ENCODE assay signal across 10 mouse cellular contexts in genomic region chr11:115160016-115160797, GRCm38 (mm10). TPM values are rescaled to one million over a fixed set of nuclear protein-coding genes. Genes with fewer than 3 reads are reported as not detected.
A peak's percentile ranks its signal among the peaks of the same experiment; 100 is the strongest.
DNase-seq lines count a peak whose midpoint lies in the region; ATAC-seq and TF ChIP-seq lines count a peak whose summit lies in the region.
"Had no signal": no experiment of that assay in that cellular context is flagged by ENCODE, and none has a peak within 500 bp of the region (broad histone marks: within the 10 kb centered on the region; RNA-seq: fewer than 3 reads in every experiment).

No protein-coding gene starts in this region.

- H3K4me2 ChIP-seq in kidney, embryonic 16.5 days (replicated peaks; ENCODE audit: low read depth, low read length), result no peak overlapping the region
- H3K4me2 ChIP-seq: embryonic facial prominence, embryonic 15.5 days; limb, embryonic 13.5 days had no signal

- 0 out of 2 replicates have a peak, but pooled peaks cover 2% of the 10 kb centered on the region for H3K9me3 ChIP-seq in kidney, embryonic 16.5 days (ENCODE audit: low read length)
- H3K9me3 ChIP-seq in MEL (replicated peaks; ENCODE audit: insufficient read depth, low read length), result no peaks in the 10 kb centered on the region
- H3K9me3 ChIP-seq: embryonic facial prominence, embryonic 15.5 days; limb, embryonic 13.5 days had no signal

- TF ChIP-seq RAD21 in MEL (IDR thresholded peaks at IDR 0.05; ENCODE audit: low read depth, low read length), result peak; percentile 62

- peak; percentile 99 for DNase-seq in kidney, adult 18-20 months
- peak; percentile 71 for DNase-seq in MEL (ENCODE audit: low read depth, low spot score)
- DNase-seq in cerebellum, adult 2 months, result peak; percentile 85 to 95
- DNase-seq in heart, adult 9 months (ENCODE audit: low spot score in 2 of 2), result peak; percentile 57 to 71
- peak; percentile 53 to 64 for DNase-seq in left cerebral cortex, adult 2 months (ENCODE audit: extremely low spot score in 1 of 2, low spot score in 2 of 2)
- DNase-seq in retina, embryonic 14.5 days (ENCODE audit: low spot score), result peak; percentile 73
- peak; percentile 27 for DNase-seq in yolk sac, embryonic 10.5 days (ENCODE audit: low spot score)

- intact Hi-C loops in left cerebral cortex, adult 2 months (cut with DNase I), result loop anchor here (2.0 kb wide), 1 partner anchor 111 kb away; no protein-coding TSS in a partner anchor

- H3K27ac ChIP-seq in kidney, embryonic 16.5 days (ENCODE audit: low read length), result no peak overlapping the region
- H3K27ac ChIP-seq in MEL (ENCODE audit: control insufficient read depth, low read depth, low read length), result no peak overlapping the region
- no peak overlapping the region for H3K27ac ChIP-seq in cerebellum, adult 2 months (ENCODE audit: insufficient read depth, low read length)
- no peak overlapping the region for H3K27ac ChIP-seq in left cerebral cortex, adult 2 months
- H3K27ac ChIP-seq: embryonic facial prominence, embryonic 15.5 days; limb, embryonic 13.5 days had no signal

- H3K4me3 ChIP-seq in kidney, embryonic 16.5 days (ENCODE audit: low read length), result no peak overlapping the region
- H3K4me3 ChIP-seq in MEL (ENCODE audit: control insufficient read depth in 1 of 2, insufficient read depth in 1 of 2, low read depth in 2 of 2, low read length in 2 of 2), result no peak overlapping the region
- no peak overlapping the region for H3K4me3 ChIP-seq in cerebellum, adult 2 months (replicated peaks; ENCODE audit: insufficient read depth, low read depth, low read length)
- no peak overlapping the region for H3K4me3 ChIP-seq in left cerebral cortex, adult 2 months
- H3K4me3 ChIP-seq: embryonic facial prominence, embryonic 15.5 days; limb, embryonic 13.5 days had no signal

- no peak for TF ChIP-seq POLR2A in MEL (IDR thresholded peaks at IDR 0.05; ENCODE audit: control insufficient read depth in 1 of 2, insufficient read depth in 1 of 2, low read depth in 1 of 2, low read length in 2 of 2, poor library complexity in 1 of 2)
- TF ChIP-seq POLR2A in cerebellum, adult 2 months (IDR thresholded peaks at IDR 0.05; ENCODE audit: borderline replicate concordance, insufficient read depth, low read length), result no peak

- H3K79me2 ChIP-seq in MEL (ENCODE audit: control insufficient read depth, insufficient read depth, low read length, poor library complexity), result peaks cover 20% of the 10 kb centered on the region

- H3K36me3 ChIP-seq in kidney, embryonic 16.5 days (ENCODE audit: insufficient read depth, low read length), result no peaks in the 10 kb centered on the region
- H3K36me3 ChIP-seq in MEL (ENCODE audit: control insufficient read depth in 1 of 2, insufficient read depth in 2 of 2, low read length in 2 of 2), result peaks cover 0 to 29% of the 10 kb centered on the region in 2 experiments; a peak in 2 of 4 replicates
- H3K36me3 ChIP-seq: embryonic facial prominence, embryonic 15.5 days; limb, embryonic 13.5 days had no signal

- peak; percentile 76 to 80 (median 77) for TF ChIP-seq CTCF in MEL (IDR thresholded peaks at IDR 0.05 in 2 of 3, conservative IDR thresholded peaks at IDR 0.05 in 1 of 3; ENCODE audit: control insufficient read depth in 1 of 3, insufficient read depth in 1 of 3, low read depth in 2 of 3, low read length in 3 of 3, poor library complexity in 1 of 3, severe bottlenecking in 1 of 3)
- peak; percentile 83 for TF ChIP-seq CTCF in cerebellum, adult 2 months (IDR thresholded peaks at IDR 0.05; ENCODE audit: borderline replicate concordance, insufficient read depth, low read depth, low read length)
- TF ChIP-seq CTCF in left cerebral cortex, adult 2 months (IDR thresholded peaks at IDR 0.05), result peak; percentile 78

- ATAC-seq in kidney, embryonic 16.5 days (ENCODE audit: low FRiP score, low TSS enrichment), result no peak

- H3K27me3 ChIP-seq in kidney, embryonic 16.5 days (ENCODE audit: insufficient read depth, low read length), result no peaks in the 10 kb centered on the region; the same call in none of the 2 replicates
- no peaks in the 10 kb centered on the region for H3K27me3 ChIP-seq in MEL (ENCODE audit: control insufficient read depth in 1 of 2, insufficient read depth in 2 of 2, low read length in 2 of 2)
- H3K27me3 ChIP-seq in cerebellum, adult 2 months (ENCODE audit: control insufficient read depth, insufficient read depth, low read length), result no peaks in the 10 kb centered on the region

- no peak for TF ChIP-seq EP300 in MEL (IDR thresholded peaks at IDR 0.05; ENCODE audit: low read depth in 1 of 2, low read length in 2 of 2)

- 54% methylated on average over 11 of the region's 11 CpGs for WGBS in kidney, embryonic 16.5 days
- WGBS in cerebellum, adult 2 months, result 33% methylated on average over 11 of the region's 11 CpGs

- no peak overlapping the region for H3K9ac ChIP-seq in kidney, embryonic 16.5 days (replicated peaks; ENCODE audit: low read length)
- H3K9ac ChIP-seq in MEL (ENCODE audit: control insufficient read depth, low read depth, low read length, poor library complexity, severe bottlenecking), result no peak overlapping the region
- H3K9ac ChIP-seq: embryonic facial prominence, embryonic 15.5 days; limb, embryonic 13.5 days had no signal

- peaks cover 26% of the 10 kb centered on the region for H3K4me1 ChIP-seq in kidney, embryonic 16.5 days (ENCODE audit: insufficient read depth, low read length)
- peaks cover 13 to 47% of the 10 kb centered on the region in 2 experiments for H3K4me1 ChIP-seq in MEL (ENCODE audit: control insufficient read depth in 1 of 2, insufficient read depth in 2 of 2, low read length in 2 of 2)
- no peaks in the 10 kb centered on the region for H3K4me1 ChIP-seq in cerebellum, adult 2 months (ENCODE audit: control insufficient read depth, insufficient read depth, low read length)

TF ChIP-seq in MEL, 35 proteins besides CTCF, POLR2A, EP300 and RAD21:
- TF ChIP-seq MXI1 (IDR thresholded peaks at IDR 0.05; ENCODE audit: low read depth, low read length), result peak; percentile 73
- TF ChIP-seq SMC3 (IDR thresholded peaks at IDR 0.05; ENCODE audit: low read depth, low read length), result peak; percentile 65
- TF ChIP-seq MYC (IDR thresholded peaks at IDR 0.05; ENCODE audit: low read depth, low read length), result peak; percentile 75; the same call in 1 of the 2 replicates
- TF ChIP-seq USF1 (IDR thresholded peaks at IDR 0.05; ENCODE audit: low read depth, low read length), result 0 out of 2 replicates have a peak, but pooled peaks have one; percentile 22
- peak; percentile 24; the same call in 1 of the 2 replicates for TF ChIP-seq ZC3H11A (IDR thresholded peaks at IDR 0.05; ENCODE audit: low read depth, low read length)
- peak; percentile 70; the same call in 1 of the 2 replicates for TF ChIP-seq MAX (IDR thresholded peaks at IDR 0.05; ENCODE audit: low read length)
- no peak for TF ChIP-seq USF2 (IDR thresholded peaks at IDR 0.05; ENCODE audit: borderline replicate concordance in 1 of 2, insufficient read depth in 1 of 2, low read depth in 1 of 2, low read length in 2 of 2)
- no peak for TF ChIP-seq CHD1 (IDR thresholded peaks at IDR 0.05; ENCODE audit: low read depth, low read length)
- peak; percentile 66 for TF ChIP-seq SIN3A (IDR thresholded peaks at IDR 0.05; ENCODE audit: low read length)
- no peak for TF ChIP-seq NELFE (IDR thresholded peaks at IDR 0.05; ENCODE audit: low read depth, low read length)

RNA-seq across cellular contexts. Expression of gene Slc9a3r1, which starts 2.9 kb away (rescaled TPM):
- polyA plus RNA-seq in kidney, embryonic 16.5 days (2015; fragmentation: Nextera tagmentation; extraction: Ambion mirVana), result 165 and 170 TPM in 2 replicates
- total RNA-seq in MEL (2012; rRNA removed), result 124 and 127 TPM in 2 replicates
- 100 to 1,000 TPM in 1 of 2 experiments, not detected in 1; 112 TPM for polyA plus RNA-seq in MEL (2012; ENCODE audit: insufficient read depth in 1 of 2, insufficient read length in 2 of 2, low read depth in 1 of 2, low replicate concordance in 2 of 2, missing spikeins in 1 of 2)
- 87.2 and 87.9 TPM in 2 replicates for polyA plus RNA-seq in cerebellum, adult 2 months (2012; rRNA removed)
- 10 to 100 TPM; 68.8 to 75.2 TPM for total RNA-seq in left cerebral cortex, adult 2 months (2021)

RNA-seq across cellular contexts. Expression of gene Cd300lf, which starts 26.4 kb away (rescaled TPM):
- 0.52 and 0.53 TPM in 2 replicates for polyA plus RNA-seq in kidney, embryonic 16.5 days (2015; fragmentation: Nextera tagmentation; extraction: Ambion mirVana)
- total RNA-seq in MEL (2012; rRNA removed), result 0.12 and 0.26 TPM in 2 replicates
- under 1 TPM in 1 of 2 experiments, not detected in 1; 0.46 TPM for polyA plus RNA-seq in MEL (2012; ENCODE audit: insufficient read depth in 1 of 2, insufficient read length in 2 of 2, low read depth in 1 of 2, low replicate concordance in 2 of 2, missing spikeins in 1 of 2)
- polyA plus RNA-seq in cerebellum, adult 2 months (2012; rRNA removed), result 0.57 and 0.72 TPM in 2 replicates
- under 1 TPM in 1 of 2 experiments, not detected in 1; 0.58 TPM for total RNA-seq in left cerebral cortex, adult 2 months (2021)

RNA-seq across cellular contexts. Expression of gene Tmem104, which starts 27.1 kb away (rescaled TPM):
- polyA plus RNA-seq in kidney, embryonic 16.5 days (2015; fragmentation: Nextera tagmentation; extraction: Ambion mirVana), result 11.7 and 13.8 TPM in 2 replicates
- total RNA-seq in MEL (2012; rRNA removed), result 23.4 and 24.8 TPM in 2 replicates
- polyA plus RNA-seq in MEL (2012; ENCODE audit: insufficient read depth in 1 of 2, insufficient read length in 2 of 2, low read depth in 1 of 2, low replicate concordance in 2 of 2, missing spikeins in 1 of 2), result 10 to 100 TPM in 1 of 2 experiments, not detected in 1; 21.9 TPM
- polyA plus RNA-seq in cerebellum, adult 2 months (2012; rRNA removed), result 12.5 and 13.3 TPM in 2 replicates
- 10 to 100 TPM; 16.2 to 16.8 TPM for total RNA-seq in left cerebral cortex, adult 2 months (2021)

RNA-seq across cellular contexts. Expression of gene Nat9, which starts 27.5 kb away (rescaled TPM):
- 28.0 and 29.7 TPM in 2 replicates for polyA plus RNA-seq in kidney, embryonic 16.5 days (2015; fragmentation: Nextera tagmentation; extraction: Ambion mirVana)
- total RNA-seq in MEL (2012; rRNA removed), result 80.2 and 92.4 TPM in 2 replicates
- 10 to 100 TPM in 1 of 2 experiments, not detected in 1; 46.1 TPM for polyA plus RNA-seq in MEL (2012; ENCODE audit: insufficient read depth in 1 of 2, insufficient read length in 2 of 2, low read depth in 1 of 2, low replicate concordance in 2 of 2, missing spikeins in 1 of 2)
- polyA plus RNA-seq in cerebellum, adult 2 months (2012; rRNA removed), result 30.8 and 37.5 TPM in 2 replicates
- 10 to 100 TPM; 23.1 to 25.6 TPM for total RNA-seq in left cerebral cortex, adult 2 months (2021)

Comparison
In these comparisons a context has a peak if more than half of its experiments do, and no peak if none do; other contexts are left out.
1. DNase-seq: peak in every context shown above with its lines; median percentile 99 in kidney, adult 18-20 months; 90 in cerebellum, adult 2 months; 73 in retina, embryonic 14.5 days; 71 in MEL; 64 in heart, adult 9 months; 58 in left cerebral cortex, adult 2 months; 27 in yolk sac, embryonic 10.5 days.